Mouse (Mus musculus): ENCODE data around the gene Dnaic2. TPM values are rescaled to one million over a fixed set of nuclear protein-coding genes. Genes with fewer than 3 reads are reported as not detected.

Gene Dnaic2
- 3.4 and 3.9 TPM in 2 replicates for polyA plus RNA-seq (2015; fragmentation: Nextera tagmentation; extraction: Ambion mirVana)

DNA sequence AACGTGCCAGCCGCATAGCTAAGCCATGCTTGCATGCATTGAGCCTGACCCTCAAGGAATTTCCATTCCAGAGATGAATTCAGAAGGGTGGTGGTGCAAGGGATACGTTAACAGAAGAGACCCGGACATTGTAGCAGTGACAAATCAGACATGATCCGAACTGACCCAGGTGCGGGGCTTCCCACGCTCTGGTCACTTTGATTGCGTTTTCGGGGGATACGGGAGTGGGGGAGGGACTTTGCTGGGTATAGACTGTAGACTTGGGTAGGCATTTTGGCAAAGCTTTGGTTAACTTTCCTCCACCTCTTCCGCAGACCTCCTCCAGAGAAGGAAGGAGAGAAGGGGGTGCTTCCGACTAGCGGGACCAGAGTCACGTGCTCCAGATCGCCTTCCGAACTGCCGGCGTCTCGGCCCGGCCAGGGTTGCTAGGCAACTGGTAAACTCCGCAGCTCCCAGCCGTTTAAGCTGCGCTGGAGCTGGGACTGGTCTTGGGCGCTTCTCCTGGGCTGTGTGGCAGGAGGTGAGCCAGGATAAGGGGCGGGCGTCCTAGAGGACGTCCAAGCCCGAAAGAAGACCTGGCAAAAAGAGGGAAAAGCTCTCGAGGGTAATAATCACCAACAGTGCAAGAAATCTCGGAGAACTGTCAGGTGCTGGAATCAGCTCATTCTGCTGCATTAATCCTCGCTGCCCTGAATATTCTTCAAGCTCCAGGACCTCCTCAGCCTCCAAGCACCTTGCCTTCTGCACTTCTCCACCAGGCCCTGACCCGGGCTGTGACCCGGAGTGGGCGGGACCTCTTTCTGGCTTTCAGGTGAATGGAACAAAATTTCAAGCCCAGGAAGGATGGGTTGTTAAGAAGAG is at the start of gene Dnaic2:
TSS of gene Dnaic2 (plus strand) at position 444 of the 861 bp plus-strand sequence.
- WGBS: 7% methylated on average over 34 of the region's 34 CpGs
- H3K9ac ChIP-seq: no peak within 1 kb of the TSS

DNA sequence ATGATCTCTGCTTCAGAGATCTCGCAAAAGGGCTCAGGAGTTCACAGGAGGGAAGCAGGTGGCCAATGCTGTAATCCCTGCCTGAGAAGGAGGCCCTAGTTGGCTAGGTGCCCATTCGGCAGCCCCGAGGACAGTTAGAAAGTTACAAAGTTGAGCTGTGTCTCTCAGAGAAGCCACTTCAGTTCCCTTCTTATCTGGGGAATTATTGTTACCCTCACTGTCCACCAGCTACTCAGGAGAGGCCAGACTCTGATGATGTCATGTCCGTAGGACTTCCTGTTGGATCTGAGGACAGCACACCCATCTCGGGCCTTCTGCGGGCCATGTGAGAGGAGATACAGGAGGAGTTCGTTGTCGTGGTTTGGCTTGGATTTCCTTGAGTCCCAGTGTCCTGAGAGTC is 47.6 kb upstream of the Dnaic2 start:
- Histone ChIP-seq H3K9me3 (no peaks in the 10 kb centered on the region), H3K36me3 (no peaks in the 10 kb centered on the region), H3K27ac (no peak overlapping the region), H3K4me2 (peak overlapping the region; percentile 1; the same call in 1 of the 2 replicates), H3K4me3 (no peak overlapping the region), H3K27me3 (no peaks in the 10 kb centered on the region), H3K9ac (no peak overlapping the region), H3K4me1 (peaks cover 37% of the 10 kb centered on the region)
- no peak for ATAC-seq (ENCODE audit: borderline replicate concordance, extremely low read depth, low FRiP score, low TSS enrichment)
- 34% methylated on average over 8 of the region's 8 CpGs for WGBS

More for the DNA sequence above, at the start of gene Dnaic2:
- Histone ChIP-seq H3K4me1 (peaks cover 18% of the 10 kb centered on the region), H3K4me2 (peak within 1 kb of the TSS; percentile 56), H3K9me3 (no peaks in the 10 kb centered on the region), H3K27me3 (no peaks in the 10 kb centered on the region), H3K4me3 (peak within 1 kb of the TSS; percentile 31), H3K36me3 (no peaks in the 10 kb centered on the region), H3K27ac (no peak within 1 kb of the TSS)
- peak; percentile 77 for ATAC-seq (ENCODE audit: borderline replicate concordance, extremely low read depth, low FRiP score, low TSS enrichment)

DNA sequence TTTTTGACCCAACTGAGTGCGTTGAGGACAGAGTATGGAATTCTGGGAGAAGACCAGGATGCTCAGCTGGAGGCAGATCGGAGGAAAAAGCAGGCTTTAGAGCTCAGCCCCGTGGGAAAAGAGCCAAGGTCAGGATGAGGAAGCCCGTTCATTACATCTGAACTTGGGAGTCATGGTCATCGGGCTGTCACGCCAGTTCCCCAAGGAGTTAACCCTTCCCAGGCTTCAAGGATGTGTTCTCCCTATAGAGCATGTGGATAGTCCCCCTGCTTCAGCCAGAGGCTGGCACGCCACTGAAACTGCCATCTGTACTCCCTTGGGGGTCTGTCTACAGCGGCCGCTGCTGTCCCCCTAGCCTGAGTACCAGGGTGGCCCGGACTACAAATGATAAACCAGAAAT is 46.9 kb upstream of the Dnaic2 start:
- ATAC-seq (ENCODE audit: borderline replicate concordance, extremely low read depth, low FRiP score, low TSS enrichment): no peak
- Histone ChIP-seq H3K4me2 (no peak overlapping the region), H3K36me3 (no peaks in the 10 kb centered on the region), H3K27ac (no peak overlapping the region), H3K4me3 (no peak overlapping the region), H3K9me3 (no peaks in the 10 kb centered on the region), H3K4me1 (peaks cover 40% of the 10 kb centered on the region), H3K9ac (no peak overlapping the region), H3K27me3 (no peaks in the 10 kb centered on the region)
- 40% methylated on average over 10 of the region's 10 CpGs for WGBS

DNA sequence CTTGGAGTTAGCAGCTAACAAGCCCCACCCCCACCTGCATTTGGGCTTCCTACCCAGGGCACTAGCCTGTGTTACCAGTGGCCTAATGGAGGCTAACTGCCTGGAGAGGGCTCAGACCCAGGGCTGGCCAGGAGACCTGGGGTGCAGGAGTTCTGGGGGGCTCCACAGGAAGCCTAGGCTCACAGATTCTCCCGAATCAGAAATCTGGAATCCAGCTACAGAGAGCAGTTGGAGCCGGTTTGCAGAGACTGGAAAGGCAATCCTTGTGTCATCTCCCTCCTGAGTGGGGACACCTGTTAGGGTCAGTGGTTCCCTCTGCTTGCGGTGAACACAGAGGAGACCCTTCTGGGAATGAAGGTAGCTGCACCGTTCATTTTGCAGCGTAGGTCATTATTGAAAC is 46.2 kb upstream of the Dnaic2 start:
- Histone ChIP-seq H3K9ac (no peak overlapping the region), H3K4me2 (no peak overlapping the region), H3K4me1 (peaks cover 35% of the 10 kb centered on the region), H3K9me3 (no peaks in the 10 kb centered on the region), H3K4me3 (no peak overlapping the region), H3K27ac (no peak overlapping the region), H3K36me3 (no peaks in the 10 kb centered on the region), H3K27me3 (no peaks in the 10 kb centered on the region)
- 53% methylated on average over 5 of the region's 5 CpGs for WGBS
- no peak for ATAC-seq (ENCODE audit: borderline replicate concordance, extremely low read depth, low FRiP score, low TSS enrichment)

DNA sequence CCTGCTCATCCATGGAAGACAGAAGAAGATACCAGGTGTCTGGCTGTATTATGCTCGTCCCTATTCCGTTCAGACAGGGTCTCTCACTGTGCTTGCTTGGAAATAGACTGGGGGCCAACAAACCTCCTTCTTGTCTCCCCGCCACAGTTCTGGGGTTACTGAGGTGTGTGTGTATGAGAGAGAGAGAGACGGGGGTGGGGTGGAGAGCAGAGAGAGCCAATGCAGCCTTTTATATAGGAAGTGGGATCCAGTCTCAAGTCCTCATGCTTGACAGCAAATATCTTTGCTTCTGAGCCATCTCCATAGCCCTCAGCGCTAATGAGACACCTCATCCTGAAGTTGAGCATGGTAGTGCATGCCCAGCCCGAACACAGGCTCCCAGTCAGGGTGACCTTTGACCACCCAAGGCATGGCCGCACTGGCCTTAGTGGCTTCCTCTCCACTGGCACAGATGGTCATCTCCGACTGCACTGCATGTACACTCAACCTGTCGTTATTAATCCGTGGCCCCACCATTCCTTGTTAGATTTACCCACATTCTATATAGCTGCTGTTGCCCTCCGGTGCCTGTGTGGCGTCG is 44.8 kb upstream of the Dnaic2 start:
- Histone ChIP-seq H3K9me3 (no peaks in the 10 kb centered on the region), H3K27ac (no peak overlapping the region), H3K4me3 (no peak overlapping the region), H3K4me1 (peaks cover 30% of the 10 kb centered on the region), H3K36me3 (no peaks in the 10 kb centered on the region), H3K4me2 (no peak overlapping the region), H3K9ac (no peak overlapping the region), H3K27me3 (no peaks in the 10 kb centered on the region)
- ATAC-seq (ENCODE audit: borderline replicate concordance, extremely low read depth, low FRiP score, low TSS enrichment): no peak
- WGBS: 95% methylated on average over 13 of the region's 13 CpGs

DNA sequence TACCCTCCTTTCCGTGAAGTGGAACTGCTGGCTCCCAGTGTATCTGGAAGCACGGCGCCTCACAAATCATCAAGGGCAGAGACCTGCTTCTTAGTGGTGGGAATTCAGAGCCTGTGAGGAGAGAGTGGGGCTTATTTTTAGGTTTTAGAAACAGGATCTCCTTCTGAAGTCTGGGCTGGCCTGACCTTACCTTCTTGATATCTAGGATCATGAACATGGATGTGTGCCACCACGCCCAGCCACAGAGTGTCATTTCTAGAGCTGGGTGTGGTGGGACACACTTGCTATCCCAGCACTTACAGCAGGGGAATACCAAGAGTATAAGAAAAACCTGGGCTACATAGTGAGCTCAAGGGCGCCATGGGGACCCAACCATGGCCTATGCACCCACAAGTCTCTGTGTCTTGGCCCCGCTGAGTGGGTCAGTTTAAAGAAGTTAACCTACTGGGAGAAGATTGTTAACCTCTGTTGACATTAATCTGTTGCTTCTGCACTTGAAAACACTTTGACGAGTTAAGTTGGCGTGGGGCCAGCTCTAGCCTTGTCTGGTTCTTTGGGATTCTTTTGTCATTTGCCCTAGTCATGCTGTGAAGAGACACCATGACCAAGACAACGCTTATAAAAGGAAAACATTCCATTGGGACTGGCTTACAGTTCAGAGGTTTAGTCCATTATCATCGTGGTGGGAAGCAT is 44.0 kb upstream of the Dnaic2 start:
- Histone ChIP-seq H3K9ac (no peak overlapping the region), H3K4me1 (peaks cover 37% of the 10 kb centered on the region), H3K27ac (no peak overlapping the region), H3K9me3 (no peaks in the 10 kb centered on the region), H3K36me3 (no peaks in the 10 kb centered on the region), H3K4me3 (no peak overlapping the region), H3K27me3 (no peaks in the 10 kb centered on the region), H3K4me2 (no peak overlapping the region)
- WGBS: 76% methylated on average over 10 of the region's 10 CpGs
- no peak for ATAC-seq (ENCODE audit: borderline replicate concordance, extremely low read depth, low FRiP score, low TSS enrichment)

DNA sequence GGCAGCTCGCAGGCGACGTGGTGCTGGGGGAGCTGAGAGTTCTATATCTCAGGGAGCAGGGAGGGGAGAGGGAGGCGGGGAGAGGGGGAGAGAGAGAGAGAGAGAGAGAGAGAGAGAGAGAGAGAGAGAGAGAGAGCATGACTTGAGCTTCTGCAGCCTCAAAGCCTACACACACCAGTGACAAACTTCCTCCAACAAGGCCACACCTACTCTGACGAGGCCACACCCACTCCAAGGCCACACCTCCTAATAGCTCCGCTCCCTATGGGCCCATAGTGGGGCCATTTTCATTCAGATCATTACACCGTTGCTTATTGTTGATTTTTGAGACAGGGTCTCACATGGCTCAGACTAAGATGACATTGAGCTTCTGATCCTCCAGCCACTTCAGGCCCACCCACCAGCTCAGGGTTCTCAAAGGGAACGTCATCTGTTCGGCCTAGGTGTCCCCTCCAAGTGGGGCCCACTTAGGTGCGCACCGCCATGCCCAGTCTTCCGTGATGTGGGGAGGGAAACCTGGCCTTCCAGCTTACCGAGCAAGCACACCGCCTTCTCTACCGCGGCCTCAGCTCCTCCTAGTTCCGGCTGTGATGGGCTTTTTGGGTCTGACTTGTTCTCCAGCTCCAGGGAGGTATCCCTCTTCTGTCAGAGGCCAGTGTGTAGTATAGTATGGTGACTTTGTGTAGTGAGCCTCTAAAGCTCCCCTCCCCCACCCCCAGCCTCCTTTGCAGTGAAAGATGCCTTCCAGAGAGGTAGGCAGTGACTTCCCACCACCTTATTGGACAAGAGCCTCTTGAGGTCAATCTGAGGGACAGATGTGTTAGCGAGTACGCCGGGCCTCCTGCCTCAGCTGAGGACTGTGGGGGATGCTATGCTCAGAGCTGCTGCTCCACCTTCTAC is 43.2 kb upstream of the Dnaic2 start:
- no peaks in the 10 kb centered on the region for H3K27me3 ChIP-seq
- H3K4me1 ChIP-seq: peaks cover 35% of the 10 kb centered on the region
- no peak overlapping the region for H3K4me3 ChIP-seq
- 65% methylated on average over 20 of the region's 20 CpGs for WGBS
- H3K4me2 ChIP-seq: no peak overlapping the region
- H3K9ac ChIP-seq: no peak overlapping the region
- H3K36me3 ChIP-seq: no peaks in the 10 kb centered on the region
- 0 out of 2 replicates have a peak, but pooled peaks have one; percentile 7 for ATAC-seq (ENCODE audit: borderline replicate concordance, extremely low read depth, low FRiP score, low TSS enrichment)
- H3K27ac ChIP-seq: no peak overlapping the region
- H3K9me3 ChIP-seq: no peaks in the 10 kb centered on the region

DNA sequence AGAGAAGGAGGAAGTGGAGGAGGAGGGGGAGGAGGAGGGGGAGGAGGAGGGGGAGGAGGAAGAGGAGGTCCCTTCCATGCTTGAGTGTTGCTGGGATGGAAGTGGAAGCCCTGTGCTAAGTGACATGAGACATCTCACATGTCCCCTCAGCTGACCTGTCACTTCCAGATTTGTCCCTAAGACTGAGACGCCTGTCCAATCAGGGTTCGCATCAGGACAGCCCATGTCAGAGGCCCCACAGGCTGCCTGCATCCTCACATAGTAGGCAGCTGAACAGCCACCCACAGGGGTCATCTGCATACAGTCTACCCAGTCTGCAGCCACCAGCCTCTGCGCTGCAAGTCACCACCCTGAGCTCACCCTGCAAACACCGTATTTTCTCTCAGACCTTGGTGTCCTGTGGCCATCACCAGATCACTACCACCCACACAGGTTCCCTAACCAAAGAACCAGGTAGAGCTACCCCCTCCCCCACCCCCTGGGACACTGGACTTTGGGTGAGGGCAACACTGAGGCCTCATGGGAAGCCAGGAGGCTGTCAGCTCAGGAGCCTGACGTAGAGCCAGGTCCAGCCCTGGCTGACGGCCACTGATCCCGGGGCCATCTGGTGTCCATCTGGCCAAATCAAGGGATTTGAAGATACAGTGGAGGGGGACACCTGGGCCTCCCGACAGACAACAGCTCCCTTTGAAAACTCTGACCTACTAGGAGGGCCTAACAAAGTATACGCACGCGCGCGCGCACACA is 42.4 kb upstream of the Dnaic2 start:
- no peak overlapping the region for H3K27ac ChIP-seq
- no peak overlapping the region for H3K4me2 ChIP-seq
- 64% methylated on average over 14 of the region's 14 CpGs for WGBS
- H3K4me1 ChIP-seq: peaks cover 27% of the 10 kb centered on the region
- H3K9ac ChIP-seq: no peak overlapping the region
- no peaks in the 10 kb centered on the region for H3K9me3 ChIP-seq
- H3K27me3 ChIP-seq: no peaks in the 10 kb centered on the region
- no peak overlapping the region for H3K4me3 ChIP-seq
- no peaks in the 10 kb centered on the region for H3K36me3 ChIP-seq
- peak; percentile 9; the same call in 1 of the 2 replicates for ATAC-seq (ENCODE audit: borderline replicate concordance, extremely low read depth, low FRiP score, low TSS enrichment)

DNA sequence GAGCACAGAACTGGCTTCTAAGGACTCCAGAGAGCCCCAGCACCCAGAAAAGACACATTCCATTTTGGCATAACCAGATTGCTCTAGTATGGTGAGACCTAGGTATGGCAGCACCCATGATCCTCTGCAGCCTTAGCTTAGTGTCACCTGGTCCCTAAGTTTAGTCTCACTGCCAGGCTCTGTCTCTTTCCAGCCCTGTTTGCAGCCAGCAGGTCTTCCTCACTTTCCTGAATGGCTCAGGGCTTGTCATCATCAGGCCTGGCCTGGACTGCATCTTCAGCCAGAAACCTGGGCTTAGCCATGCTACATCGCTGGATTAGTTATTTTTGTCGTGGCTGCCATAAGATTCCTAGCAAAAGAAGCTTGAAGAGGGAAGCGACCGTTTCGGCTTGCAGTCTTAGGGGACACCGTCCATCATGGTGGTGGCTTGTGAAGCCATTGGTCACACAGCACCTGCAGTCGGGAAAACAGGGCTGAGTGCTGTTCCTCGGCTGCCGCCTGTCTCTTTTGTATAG is 41.6 kb upstream of the Dnaic2 start:
- 72% methylated on average over 9 of the region's 9 CpGs for WGBS
- ATAC-seq (ENCODE audit: borderline replicate concordance, extremely low read depth, low FRiP score, low TSS enrichment): no peak
- Histone ChIP-seq H3K4me3 (no peak overlapping the region), H3K27ac (no peak overlapping the region), H3K4me2 (no peak overlapping the region), H3K9me3 (no peaks in the 10 kb centered on the region), H3K27me3 (no peaks in the 10 kb centered on the region), H3K36me3 (no peaks in the 10 kb centered on the region), H3K4me1 (peaks cover 20% of the 10 kb centered on the region), H3K9ac (no peak overlapping the region)

DNA sequence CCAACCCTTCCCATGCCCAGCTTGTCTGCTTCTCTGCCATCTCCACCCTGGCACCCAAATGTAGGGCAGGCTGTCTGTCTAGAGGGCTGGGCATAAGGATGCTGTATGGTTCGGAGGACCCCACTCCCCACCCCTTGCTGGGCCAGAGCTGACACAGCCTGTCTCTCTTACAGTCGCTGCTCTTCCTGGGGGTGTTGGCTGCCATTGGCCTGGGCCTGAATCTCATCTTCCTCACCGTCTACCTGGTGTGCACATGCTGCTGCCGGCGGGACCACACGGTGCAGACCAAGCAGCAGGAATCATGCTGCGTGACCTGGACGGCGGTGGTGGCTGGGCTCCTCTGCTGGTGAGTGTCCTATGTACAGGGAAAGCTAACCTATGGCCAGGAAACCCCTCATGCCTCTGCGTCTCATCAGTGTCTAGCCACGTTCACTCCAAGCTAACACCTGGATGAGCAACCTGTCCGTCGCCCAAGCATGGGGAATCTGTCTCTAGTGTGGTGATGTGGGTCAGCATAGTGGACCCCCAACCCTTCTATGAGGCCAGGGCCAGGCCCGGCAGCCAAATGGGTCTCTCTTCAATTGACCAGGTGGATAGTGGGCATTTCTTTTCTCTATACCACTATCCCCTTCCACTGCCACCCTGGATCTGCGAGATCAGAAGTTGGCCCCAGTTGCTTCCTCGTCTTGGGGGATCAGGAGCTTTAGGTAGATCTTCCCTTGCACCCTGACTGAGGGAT is 40.8 kb upstream of the Dnaic2 start:
- no peak for ATAC-seq (ENCODE audit: borderline replicate concordance, extremely low read depth, low FRiP score, low TSS enrichment)

More for the DNA sequence above, 40.8 kb upstream of the Dnaic2 start:
- Histone ChIP-seq H3K4me3 (no peak overlapping the region), H3K36me3 (no peaks in the 10 kb centered on the region), H3K9me3 (no peaks in the 10 kb centered on the region), H3K27me3 (no peaks in the 10 kb centered on the region), H3K9ac (no peak overlapping the region), H3K4me1 (peaks cover 20% of the 10 kb centered on the region), H3K27ac (no peak overlapping the region), H3K4me2 (no peak overlapping the region)
- 85% methylated on average over 16 of the region's 16 CpGs for WGBS

All from lung, embryonic 15.5 days (tissue).